Mouse (Mus musculus) cerebellum, adult 2 months (tissue): ENCODE data around the gene Cd79a.

Source experiments
- CTCF ChIP-seq: fragments of 200-500 bp; IDR thresholded peaks from 2 replicates; pipeline ENCODE4 v1.5.1; 2011; ENCODE audit warnings: low read depth, mild to moderate bottlenecking, control low read depth, low read length, moderate library complexity, borderline replicate concordance; ENCODE audit not compliant: insufficient read depth
- POLR2A ChIP-seq: fragments of 200-500 bp; IDR thresholded peaks from 2 replicates; pipeline ENCODE4 v1.6.1; 2011; ENCODE audit warnings: low read length, control low read depth, borderline replicate concordance; ENCODE audit not compliant: insufficient read depth

- TF ChIP-seq CTCF (no peak), POLR2A (no peak)
Measured at GRCm38 (mm10) chr7:24882416-24883199, 14.6 kb upstream of the Cd79a start.
